Mouse (Mus musculus): ENCODE measurements around the gene Zfp420.

Gene Zfp420

DNA sequence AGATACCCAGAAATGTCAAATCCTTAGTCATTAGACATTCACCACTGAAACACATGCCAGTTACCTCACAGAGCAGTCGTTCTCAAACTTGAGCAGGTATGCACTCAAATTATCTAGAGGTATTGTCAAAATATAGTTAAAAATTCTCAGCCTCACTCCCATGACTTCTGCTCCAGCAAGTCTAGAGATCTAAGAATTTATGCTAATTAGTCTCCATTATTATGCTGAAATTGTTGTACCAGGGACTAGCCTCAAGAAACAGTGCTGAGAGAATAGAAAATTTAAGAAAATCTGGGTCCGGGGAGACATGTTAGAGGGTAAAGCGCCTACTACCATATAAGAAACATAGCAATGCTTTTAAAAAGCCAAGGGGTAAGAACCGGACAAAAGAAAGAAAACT, 44.3 kb downstream of the Zfp420 start:
- no peak for DNase-seq

DNA sequence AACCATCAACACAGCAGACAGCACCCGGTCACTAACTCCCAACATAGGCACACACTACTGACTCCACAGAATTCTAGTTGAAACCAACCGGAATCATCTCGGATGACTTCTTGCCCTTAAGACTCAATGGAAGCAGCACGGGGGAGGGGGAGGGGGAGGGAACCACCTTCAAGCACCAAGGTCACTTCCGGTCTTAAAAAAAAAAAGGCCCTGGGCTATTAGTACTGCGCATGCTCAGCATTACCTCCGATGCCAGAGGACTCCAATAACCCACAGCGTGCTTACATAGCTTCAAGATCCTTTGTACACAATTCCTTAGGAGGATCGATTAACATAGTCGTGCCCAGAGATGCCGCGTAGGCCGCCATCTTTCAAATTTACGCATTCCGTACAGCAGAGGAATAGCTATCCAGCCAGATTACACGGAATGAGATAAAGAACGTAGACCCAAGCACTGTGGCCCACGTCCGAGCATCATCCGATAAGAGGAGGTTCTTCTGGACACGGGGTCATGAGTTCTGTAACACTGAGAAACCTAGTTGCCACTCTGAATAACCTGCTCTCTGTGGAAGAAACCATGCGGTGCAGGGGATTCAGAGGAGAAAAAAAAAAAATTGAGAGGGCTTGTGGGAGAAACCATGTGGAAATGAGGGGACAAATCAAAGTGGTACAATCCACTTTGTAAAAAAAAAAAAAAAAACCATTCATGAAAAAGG, 46.3 kb downstream of the Zfp420 start, which contains the start of gene Zfp27:
Gene Zfp27, minus strand, starts transcription at position 607 of the 716 bp plus-strand sequence.
- peak; percentile 83 for DNase-seq

DNA sequence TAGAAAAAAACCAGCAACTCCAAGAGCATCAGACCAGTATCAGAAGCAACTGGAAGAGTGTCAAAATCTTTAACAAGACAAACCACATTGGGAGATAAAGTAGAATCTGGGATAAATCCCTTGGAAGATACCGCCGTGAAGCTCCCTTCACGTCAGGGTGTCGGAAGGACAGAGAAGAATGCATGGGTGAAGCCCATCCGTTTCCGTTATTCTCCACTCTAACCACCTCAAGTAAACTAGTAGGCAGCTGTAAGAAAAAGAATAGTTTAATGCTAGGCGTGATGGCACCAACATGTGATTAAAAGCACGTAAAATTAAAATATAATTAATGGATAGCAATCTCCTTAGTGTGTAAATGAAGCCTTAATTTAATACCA, 46.9 kb downstream of the Zfp420 start:
- DNase-seq, result peak; percentile 27

DNA sequence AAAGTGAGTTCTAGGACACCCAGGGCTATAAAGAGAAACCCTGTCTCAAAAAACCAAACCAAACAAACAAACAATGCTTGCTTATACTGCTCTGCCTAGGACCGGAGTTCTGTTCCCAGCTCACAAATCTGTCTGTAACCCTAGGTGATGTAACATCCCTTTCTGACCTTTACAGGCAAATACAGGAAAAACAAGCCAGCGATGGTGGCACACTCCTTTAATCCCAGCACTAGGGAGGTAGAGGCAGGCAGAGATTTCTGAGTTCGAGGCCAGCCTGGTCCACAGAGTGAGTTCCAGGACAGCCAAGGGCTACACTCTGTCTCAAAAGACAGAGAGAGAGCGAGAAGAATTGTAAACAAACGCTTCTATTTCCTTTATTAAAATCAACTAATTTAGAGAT, 47.4 kb downstream of the Zfp420 start:
- DNase-seq, result no peak

DNA sequence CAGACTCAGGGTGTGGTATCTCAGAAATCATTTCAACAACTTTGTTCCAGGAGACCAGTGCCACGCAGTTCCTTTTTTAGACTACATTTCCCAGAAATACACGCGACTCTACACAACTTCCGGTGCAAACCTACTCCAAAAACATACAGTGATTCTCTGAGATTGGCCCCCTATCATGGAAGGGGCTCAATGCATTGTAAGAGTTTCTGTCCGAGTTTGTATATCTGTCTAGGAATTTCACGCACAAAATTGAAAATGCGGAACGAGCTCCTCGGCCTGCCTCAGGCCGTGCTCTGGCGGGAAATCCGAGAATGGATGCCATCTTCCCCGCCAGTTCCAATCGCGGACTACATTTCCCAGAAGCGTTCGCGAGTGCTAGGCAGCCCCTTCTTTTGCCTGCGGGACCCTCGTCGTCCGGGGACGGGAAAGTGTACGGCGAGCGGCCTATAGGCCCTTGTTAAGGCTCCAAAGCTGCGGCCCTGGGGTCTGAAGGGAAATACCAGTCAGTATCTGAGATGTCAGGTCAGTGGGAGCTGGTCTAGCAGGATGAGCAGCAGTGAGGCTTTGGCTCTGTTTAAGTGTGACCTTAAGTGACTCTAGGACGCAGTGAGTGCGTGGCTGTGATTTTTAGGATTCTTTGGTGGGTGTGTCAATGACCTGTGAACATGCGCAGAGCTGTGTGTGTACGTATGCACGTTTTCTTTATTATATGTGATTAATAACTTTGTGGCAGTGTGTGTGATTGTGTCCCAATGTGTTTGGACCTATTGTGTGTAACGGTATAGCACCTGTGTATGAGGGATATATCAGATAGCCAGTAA, 48.6 kb downstream of the Zfp420 start, which contains the start of gene Zfp383:
Gene Zfp383, plus strand, starts transcription at position 94 of the 821 bp plus-strand sequence.
- peak; percentile 87 for DNase-seq

DNA sequence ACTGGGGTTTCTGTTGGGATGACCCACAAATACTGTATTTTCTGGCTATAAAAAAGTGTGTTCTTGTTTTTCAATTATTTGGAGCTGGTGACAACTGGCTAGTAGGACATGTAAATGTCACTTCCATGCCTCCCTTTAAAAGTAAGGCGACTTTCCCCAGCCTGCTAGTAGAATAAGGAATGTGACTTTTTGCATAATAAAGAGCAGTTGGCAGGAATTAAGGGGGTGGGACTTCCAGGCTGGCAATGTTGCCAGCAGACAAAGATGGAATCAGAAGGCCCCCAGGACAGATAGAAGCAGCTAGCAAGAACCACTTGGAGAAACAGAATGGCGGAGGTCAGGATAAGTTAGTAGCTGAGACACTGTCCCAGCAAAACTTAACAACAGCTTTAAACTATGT, 50.5 kb downstream of the Zfp420 start:
- DNase-seq, result no peak

DNA sequence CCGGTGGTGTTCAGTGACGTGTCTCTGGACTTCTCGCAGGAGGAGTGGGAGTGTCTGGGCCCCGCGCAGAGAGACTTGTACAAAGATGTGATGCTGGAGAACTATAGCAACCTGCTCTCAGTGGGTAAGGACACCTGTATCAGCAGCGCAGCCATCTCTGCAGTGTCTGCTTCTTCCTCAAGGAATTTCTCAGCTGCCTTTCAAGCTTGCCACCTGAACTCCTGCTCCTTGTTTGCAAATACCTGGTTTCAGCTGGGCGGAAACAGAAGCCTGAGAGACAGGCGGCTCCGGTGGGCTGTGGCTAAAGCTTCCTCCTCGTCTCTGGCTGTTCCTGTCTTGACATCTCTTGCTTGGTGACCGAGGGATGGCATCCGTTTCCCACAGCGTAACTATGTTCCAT, 52.4 kb downstream of the Zfp420 start:
- DNase-seq, result no peak

DNA sequence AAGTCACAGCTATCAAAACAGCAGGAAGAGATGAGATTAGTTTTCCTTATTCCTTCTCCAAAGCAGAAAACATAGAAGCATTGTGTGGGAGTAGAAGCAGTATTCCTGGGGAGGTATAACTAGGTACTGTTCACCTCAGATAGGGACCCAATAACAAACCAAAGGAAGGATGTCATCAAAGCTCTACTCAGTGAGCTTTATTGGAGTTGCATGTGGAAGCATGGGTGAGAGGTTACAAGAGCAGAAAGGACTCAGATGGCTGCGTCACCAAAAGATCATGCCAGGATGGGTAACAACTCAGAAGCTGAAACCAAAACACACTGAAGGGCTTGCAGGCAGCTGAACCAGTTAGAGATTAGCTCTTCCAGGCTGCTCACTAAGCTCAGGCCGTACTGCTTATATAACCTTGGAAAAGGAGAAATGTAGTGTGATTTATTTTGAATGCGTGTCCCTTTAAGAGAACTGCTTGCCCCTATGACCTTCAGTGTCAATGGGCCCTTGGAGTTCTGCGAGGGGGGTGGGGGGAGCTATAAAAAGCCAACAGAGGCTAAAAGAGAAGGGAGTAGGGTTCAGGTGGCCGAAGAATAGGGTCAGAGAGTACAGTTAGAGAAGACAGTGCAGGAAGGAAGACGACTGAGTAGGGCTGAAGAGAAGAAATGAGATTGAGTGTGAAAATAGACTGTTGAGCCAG, 57.7 kb downstream of the Zfp420 start:
- peak; percentile 24 for DNase-seq

DNA sequence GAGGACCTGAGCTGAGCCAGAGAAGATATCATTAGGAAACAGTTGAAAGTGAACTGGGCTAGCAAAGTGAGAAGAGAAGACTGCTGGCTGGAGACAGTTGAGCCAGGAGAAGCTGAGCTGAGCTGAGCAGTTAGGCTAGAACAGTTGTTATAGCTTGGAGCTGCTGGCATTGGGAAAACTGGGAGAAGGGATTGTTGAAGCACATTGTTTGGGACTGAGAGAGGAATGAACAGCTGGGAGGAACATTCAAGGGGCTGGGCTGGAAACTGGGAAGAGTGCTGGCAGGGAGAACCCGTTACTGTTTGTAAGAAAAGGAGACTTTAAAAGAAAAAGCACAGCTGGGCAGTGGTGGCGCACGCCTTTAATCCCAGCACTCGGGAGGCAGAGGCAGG, 58.3 kb downstream of the Zfp420 start:
- DNase-seq, result no peak

DNA sequence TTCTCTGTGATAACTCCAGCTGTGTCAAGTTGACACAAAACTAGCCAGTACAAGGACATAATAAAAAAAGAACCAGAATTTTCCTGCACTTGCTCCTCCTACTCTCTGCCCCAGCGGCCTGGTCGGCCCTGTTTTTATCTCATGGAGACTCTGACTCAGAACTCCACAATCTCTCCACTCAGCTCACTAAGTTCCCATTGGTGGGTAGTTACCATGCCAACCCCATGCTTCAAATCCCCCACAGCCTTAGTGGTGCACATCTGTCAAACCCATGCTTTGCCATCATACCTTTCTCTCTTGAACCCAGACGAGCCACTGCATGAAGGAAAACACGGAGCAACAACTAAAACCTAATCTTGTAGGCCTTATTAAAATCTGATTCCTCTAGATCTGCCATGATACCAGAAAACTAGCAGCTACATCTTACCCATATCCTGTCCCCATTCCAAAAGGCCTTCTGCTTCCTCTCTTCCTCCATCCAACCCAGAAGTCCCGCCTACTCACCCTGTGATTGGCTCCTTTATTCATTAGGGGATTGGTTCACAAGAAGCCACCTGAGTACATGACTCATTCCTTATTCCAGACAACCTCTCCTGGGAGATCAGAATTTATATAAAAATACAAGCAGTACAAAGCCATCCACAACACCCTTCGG, 61.8 kb downstream of the Zfp420 start:
- no peak for DNase-seq

DNA sequence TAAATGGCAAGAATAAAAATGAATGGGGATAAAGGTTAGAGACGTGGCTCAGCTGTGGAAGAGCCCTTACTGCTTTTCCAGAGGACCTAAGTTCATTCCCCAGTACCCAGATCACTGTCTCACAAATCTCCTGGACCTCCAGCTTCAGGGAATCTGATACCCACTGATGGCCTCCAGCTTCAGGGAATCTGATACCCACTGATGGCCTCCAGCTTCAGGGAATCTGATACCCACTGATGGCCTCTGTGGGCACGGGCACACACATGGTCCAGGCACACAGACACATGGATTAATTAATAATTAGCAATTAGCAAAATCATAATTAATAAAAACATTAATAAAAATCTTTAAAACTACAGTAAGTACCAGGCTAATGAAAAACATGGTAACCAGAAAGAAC, 63.0 kb downstream of the Zfp420 start:
- DNase-seq, result no peak
